Mouse (Mus musculus) testis, adult 2 months (tissue): Measurements from ENCODE around the gene Prss27.

Experiments
- CTCF ChIP-seq: fragments of 200-500 bp; IDR thresholded peaks from 2 replicates; pipeline ENCODE4 v1.5.1; 2012; ENCODE audit warnings: low read depth, mild to moderate bottlenecking, inconsistent platforms, low read length, moderate library complexity; ENCODE audit not compliant: control insufficient read depth, insufficient read depth, insufficient replicate concordance
- POLR2A ChIP-seq: fragments of 200-500 bp; IDR thresholded peaks from 2 replicates; pipeline ENCODE4 v1.6.1; 2012; ENCODE audit warnings: low read depth, mild to moderate bottlenecking, inconsistent platforms, low read length, moderate library complexity; ENCODE audit not compliant: control insufficient read depth

DNA sequence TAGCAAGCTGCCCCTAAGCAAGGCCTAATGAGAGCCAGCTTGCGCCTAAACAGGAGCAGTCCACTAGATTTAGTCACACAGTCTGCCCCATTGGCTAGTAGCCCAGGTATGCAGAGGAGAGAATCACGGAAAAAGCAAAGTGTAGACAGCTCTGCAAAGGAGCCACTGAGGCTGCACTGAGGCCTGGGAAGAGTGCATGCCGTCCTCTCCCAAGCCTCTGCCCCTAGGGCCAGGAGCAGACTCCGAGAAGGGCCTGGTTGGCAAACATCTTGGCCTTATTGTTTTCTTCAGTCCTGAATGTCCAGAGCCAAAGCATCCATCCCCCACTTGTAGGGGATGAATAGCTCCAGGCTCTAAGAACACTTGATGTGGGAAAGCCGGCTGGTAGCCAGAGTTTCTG lies 30.3 kb downstream of the Prss27 start:
- TF ChIP-seq POLR2A: no peak
- TF ChIP-seq CTCF: no peak
